Mouse (Mus musculus) cerebellum, postnatal 36 days (tissue): Measurements from ENCODE around the gene 1500011B03Rik.
"Not testable (repeated sequence)": the region's sequence is repeated elsewhere in the genome, so short reads cannot be mapped to it uniquely, and the experiment has no call there.

Experiments used
- DNase-seq, 2 experiments: peaks; one replicate each; pipeline ENCODE4 v3.0.0; 2021 to 2022; ENCODE audit warnings: mixed read lengths in 2 of 2

1500011B03Rik gene

GRCm38 (mm10) chr5:114822796-114823688, at the start of gene 1500011B03Rik:
Gene 1500011B03Rik, minus strand, starts transcription at chr5:114823468.
- peak; percentile 69 to 79 for DNase-seq

GRCm38 (mm10) chr5:114865279-114865678, 42.0 kb upstream of the 1500011B03Rik start:
- DNase-seq: no peak

- no peak for DNase-seq
These were observed 41.5 kb upstream of the 1500011B03Rik start for GRCm38 (mm10) chr5:114864813-114865212.

- DNase-seq: no peak
These were observed 38.5 kb upstream of the 1500011B03Rik start for GRCm38 (mm10) chr5:114861730-114862129.

- peak; percentile 82 to 87 for DNase-seq
These were observed 36.0 kb upstream of the 1500011B03Rik start for GRCm38 (mm10) chr5:114859253-114859652.

- no peak for DNase-seq
These were observed 35.3 kb upstream of the 1500011B03Rik start, which contains the start of gene Gm9936 for GRCm38 (mm10) chr5:114858582-114858981. Gene Gm9936, minus strand, starts transcription at chr5:114858682.

GRCm38 (mm10) chr5:114853364-114853763, 30.1 kb upstream of the 1500011B03Rik start, which contains the start of gene 4930519G04Rik:
Gene 4930519G04Rik, plus strand, starts transcription at chr5:114853664.
- DNase-seq: not testable (repeated sequence)

GRCm38 (mm10) chr5:114851565-114852236, 28.4 kb upstream of the 1500011B03Rik start:
- DNase-seq: no peak

GRCm38 (mm10) chr5:114844371-114844770, 21.1 kb upstream of the 1500011B03Rik start:
- not testable (repeated sequence) for DNase-seq

- no peak for DNase-seq
These were observed 19.4 kb upstream of the 1500011B03Rik start for GRCm38 (mm10) chr5:114842674-114843073.

GRCm38 (mm10) chr5:114842155-114842554, 18.9 kb upstream of the 1500011B03Rik start:
- DNase-seq: not testable (repeated sequence)

- not testable (repeated sequence) for DNase-seq
These were observed 17.2 kb upstream of the 1500011B03Rik start for GRCm38 (mm10) chr5:114840481-114840880.

GRCm38 (mm10) chr5:114836886-114837285, 13.6 kb upstream of the 1500011B03Rik start:
- DNase-seq: no peak

GRCm38 (mm10) chr5:114829740-114830139, 6.5 kb upstream of the 1500011B03Rik start:
- DNase-seq: no peak

GRCm38 (mm10) chr5:114827427-114827826, 4.2 kb upstream of the 1500011B03Rik start:
- no peak for DNase-seq

GRCm38 (mm10) chr5:114825978-114826691, 2.9 kb upstream of the 1500011B03Rik start:
- DNase-seq: peak; percentile 70 to 83

- peak; percentile 57 to 66 for DNase-seq
These were observed 929 bp upstream of the 1500011B03Rik start for GRCm38 (mm10) chr5:114824197-114824596.

GRCm38 (mm10) chr5:114818124-114818523, 5.1 kb downstream of the 1500011B03Rik start:
- no peak for DNase-seq

GRCm38 (mm10) chr5:114816599-114816998, 6.7 kb downstream of the 1500011B03Rik start:
- no peak for DNase-seq

GRCm38 (mm10) chr5:114813525-114814181, 9.6 kb downstream of the 1500011B03Rik start:
- DNase-seq: peak; percentile 90 to 91

GRCm38 (mm10) chr5:114809826-114810225, 13.4 kb downstream of the 1500011B03Rik start:
- DNase-seq: no peak

GRCm38 (mm10) chr5:114809181-114809756, 14.0 kb downstream of the 1500011B03Rik start:
- no peak for DNase-seq
